Mouse (Mus musculus) C2C12 (cell line): ENCODE data around the gene Sh3gl1. TPM values are rescaled to one million over a fixed set of nuclear protein-coding genes. Genes with fewer than 3 reads are reported as not detected.

Source experiments
- H3K27me3 ChIP-seq: one replicate; pipeline ENCODE4 v1.6.1; 2011; ENCODE audit not compliant: control insufficient read depth, insufficient read depth, insufficient read length
- H3K36me3 ChIP-seq: one replicate; pipeline ENCODE4 v1.6.1; 2011; ENCODE audit not compliant: control insufficient read depth, insufficient read depth
- H3K4me3 ChIP-seq: one replicate; pipeline ENCODE4 v1.5.1; 2011; ENCODE audit warnings: mild to moderate bottlenecking, control low read depth; ENCODE audit not compliant: poor library complexity, insufficient read depth, severe bottlenecking
- H3K79me2 ChIP-seq: one replicate; pipeline ENCODE4 v1.6.1; 2011; ENCODE audit not compliant: control insufficient read depth, insufficient read depth
- H3K79me3 ChIP-seq: one replicate; pipeline ENCODE4 v1.6.1; 2011; ENCODE audit warnings: low read depth, control low read depth
- H3ac ChIP-seq: one replicate; pipeline ENCODE3; 2011; ENCODE audit warnings: low read depth; ENCODE audit not compliant: control insufficient read depth, insufficient read length
- CEBPB ChIP-seq: IDR thresholded peaks from one replicate; pipeline ENCODE4 v1.6.1; 2011; ENCODE audit warnings: low read depth, mild to moderate bottlenecking, control low read depth, moderate library complexity
- CTCF ChIP-seq: IDR thresholded peaks from one replicate; pipeline ENCODE4 v1.5.1; 2011; ENCODE audit not compliant: control insufficient read depth, insufficient read depth, insufficient read length
- FOSL1 ChIP-seq: IDR thresholded peaks from one replicate; pipeline ENCODE4 v1.8.0; 2011; ENCODE audit warnings: mild to moderate bottlenecking, low read length; ENCODE audit not compliant: poor library complexity, insufficient read depth, severe bottlenecking
- MAX ChIP-seq: IDR thresholded peaks from one replicate; pipeline ENCODE4 v1.6.1; 2011; ENCODE audit warnings: mild to moderate bottlenecking, control low read depth
- MYOD1 ChIP-seq: IDR thresholded peaks from one replicate; pipeline ENCODE4 v1.6.1; 2011; ENCODE audit warnings: low read depth; ENCODE audit not compliant: control insufficient read depth, insufficient read length
- MYOG ChIP-seq: IDR thresholded peaks from one replicate; pipeline ENCODE4 v1.6.1; 2011; ENCODE audit not compliant: control insufficient read depth, insufficient read length; ENCODE audit errors: extremely low read depth
- USF1 ChIP-seq: IDR thresholded peaks from one replicate; pipeline ENCODE4 v1.6.1; 2011; ENCODE audit warnings: low read depth, mild to moderate bottlenecking, control low read depth, moderate library complexity
- polyA plus RNA-seq: library from polyadenylated mRNA; unstranded; fragments of >200 nt; fragmentation: generic; extraction: Trizol; gene quantifications from one replicate; pipeline ENCODE4 v1.2.1, GENCODE M21; 2012; ENCODE audit warnings: missing spikeins

Gene Sh3gl1
- polyA plus RNA-seq, 1 experiment: 83.9 TPM

DNA sequence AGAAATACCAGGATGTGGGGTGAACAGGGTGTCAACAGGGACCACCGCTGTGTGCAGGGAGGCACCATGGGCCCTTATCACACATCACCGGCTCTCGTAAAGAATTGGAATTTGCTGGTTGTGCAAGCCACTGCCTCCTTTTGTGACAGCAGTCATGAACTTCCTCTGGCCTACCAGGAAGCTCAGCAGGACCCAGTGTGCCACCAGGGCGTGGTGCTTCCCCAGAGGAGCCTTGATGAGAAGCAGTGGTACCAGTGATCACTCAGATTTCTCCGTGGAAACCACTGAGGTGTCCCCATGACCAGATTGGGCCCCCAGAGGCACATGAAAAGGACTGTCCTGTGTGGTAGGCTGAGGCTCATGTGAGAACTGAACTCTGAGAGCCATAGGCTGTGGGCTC is 13.0 kb downstream of the Sh3gl1 start:
- TF ChIP-seq CEBPB (no peak), MYOG (no peak), MYOD1 (no peak), CTCF (no peak), FOSL1 (no peak), USF1 (no peak), MAX (no peak)
- Histone ChIP-seq H3K4me3 (no peak overlapping the region), H3K36me3 (peaks cover 37% of the 10 kb centered on the region), H3K79me2 (peaks cover 85% of the 10 kb centered on the region), H3K27me3 (no peaks in the 10 kb centered on the region), H3K79me3 (peaks cover 55% of the 10 kb centered on the region), H3ac (no peak overlapping the region)

DNA sequence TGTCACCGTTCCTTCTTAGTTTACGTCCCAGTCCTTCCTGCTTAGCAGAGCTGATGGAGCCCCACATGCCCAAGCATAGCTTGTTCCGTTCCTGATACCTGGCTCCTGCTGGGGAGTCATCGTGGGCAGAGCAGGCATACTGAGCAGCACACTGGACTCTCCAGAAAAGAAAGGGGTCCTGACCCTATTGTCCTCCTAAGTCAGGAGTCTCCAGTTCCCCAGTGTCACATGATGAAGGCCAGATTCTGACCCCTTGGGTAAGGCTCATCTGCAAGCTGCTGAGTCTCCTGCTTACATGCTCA is 13.5 kb downstream of the Sh3gl1 start:
- no peaks in the 10 kb centered on the region for H3K27me3 ChIP-seq
- no peak overlapping the region for H3ac ChIP-seq
- H3K79me2 ChIP-seq: peaks cover 81% of the 10 kb centered on the region
- no peak overlapping the region for H3K4me3 ChIP-seq
- TF ChIP-seq MYOD1 (no peak), FOSL1 (no peak), USF1 (no peak), MAX (no peak), CEBPB (no peak), CTCF (no peak), MYOG (no peak)
- peaks cover 50% of the 10 kb centered on the region for H3K79me3 ChIP-seq
- peaks cover 40% of the 10 kb centered on the region for H3K36me3 ChIP-seq

DNA sequence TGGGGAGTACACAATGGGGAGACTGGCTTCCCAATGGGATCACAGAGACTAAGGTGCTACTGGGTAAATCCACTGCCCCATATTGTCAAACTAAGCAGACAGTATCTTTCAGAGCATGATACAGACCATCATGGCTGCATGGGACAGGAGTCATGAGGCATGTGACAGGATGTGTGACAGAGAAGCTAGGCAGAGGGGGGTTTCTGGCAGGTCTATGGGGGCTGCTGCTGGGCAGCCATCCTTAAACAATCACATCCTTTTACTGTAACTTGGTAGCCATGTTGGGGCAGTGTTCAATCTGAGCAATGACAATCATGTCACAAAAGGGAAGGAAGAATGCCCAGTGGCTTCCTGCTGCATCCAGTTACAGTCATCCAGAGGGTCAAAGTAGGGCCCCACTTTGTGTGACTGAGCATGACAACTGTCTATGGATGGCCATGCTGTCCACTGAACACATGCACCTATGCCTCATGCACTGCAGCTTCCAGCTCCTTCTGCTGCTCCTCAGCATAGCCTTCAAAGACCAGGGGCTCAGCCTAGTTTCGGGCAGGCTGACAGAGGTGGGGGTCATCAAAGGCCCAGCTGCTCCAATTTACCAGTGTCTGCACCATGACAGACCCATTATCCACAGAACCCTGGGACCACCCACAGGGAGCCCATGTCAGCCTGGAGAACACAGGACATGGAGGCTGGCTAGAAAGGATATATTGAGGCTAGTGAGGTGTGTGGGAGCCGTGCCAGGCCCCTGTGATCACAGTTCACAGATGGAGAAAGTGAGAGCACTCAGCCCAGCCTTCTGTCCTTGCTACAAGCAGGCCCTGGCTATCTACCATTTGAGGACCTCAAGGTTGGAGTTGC is 14.1 kb downstream of the Sh3gl1 start:
- no peak overlapping the region for H3K4me3 ChIP-seq
- H3K79me3 ChIP-seq: peaks cover 47% of the 10 kb centered on the region
- H3ac ChIP-seq: no peak overlapping the region
- H3K79me2 ChIP-seq: peaks cover 75% of the 10 kb centered on the region
- TF ChIP-seq MYOG: no peak
- no peak for TF ChIP-seq FOSL1
- no peak for TF ChIP-seq MYOD1
- TF ChIP-seq MAX: no peak
- no peak for TF ChIP-seq CTCF
- TF ChIP-seq CEBPB: no peak
- no peak for TF ChIP-seq USF1
- H3K36me3 ChIP-seq: peaks cover 45% of the 10 kb centered on the region
- H3K27me3 ChIP-seq: no peaks in the 10 kb centered on the region

DNA sequence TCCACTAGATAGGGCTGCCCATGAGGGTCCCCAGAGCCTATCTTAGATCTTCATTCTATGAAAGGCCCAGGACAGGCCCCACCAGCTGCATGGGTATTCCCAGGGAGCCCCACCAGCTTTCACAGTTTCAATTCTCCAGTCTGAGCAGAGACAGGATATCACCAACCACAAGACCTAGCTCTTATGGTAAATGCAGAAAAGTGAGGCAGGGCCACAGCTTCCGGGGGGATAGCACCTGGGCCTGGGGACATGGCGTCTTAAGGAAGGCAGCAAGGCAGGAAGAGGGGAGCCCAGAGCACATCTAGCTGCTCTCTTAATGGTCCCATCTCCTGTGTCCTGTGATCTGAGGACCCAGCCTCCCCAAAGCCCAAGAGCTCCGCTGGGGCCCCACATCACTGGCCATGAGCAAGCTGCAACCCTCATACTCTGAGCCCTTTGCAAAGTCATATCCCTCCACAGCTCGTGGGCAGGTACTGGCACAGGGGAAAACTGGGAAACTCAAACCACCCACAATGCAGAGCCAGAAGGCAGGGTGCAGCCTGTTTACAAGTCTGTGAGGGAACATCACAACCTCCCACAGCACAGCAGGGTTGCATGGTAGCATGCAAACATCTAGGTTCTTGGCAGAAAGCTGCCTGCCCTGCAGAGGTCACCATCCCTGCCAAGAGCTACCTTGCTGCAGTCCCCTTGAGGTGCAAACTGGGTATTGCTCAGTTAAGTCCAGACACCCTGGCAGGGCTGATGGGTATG is 15.1 kb downstream of the Sh3gl1 start:
- peaks cover 67% of the 10 kb centered on the region for H3K79me2 ChIP-seq
- H3K36me3 ChIP-seq: peaks cover 54% of the 10 kb centered on the region
- H3ac ChIP-seq: no peak overlapping the region
- no peak for TF ChIP-seq USF1
- H3K27me3 ChIP-seq: no peaks in the 10 kb centered on the region
- H3K4me3 ChIP-seq: no peak overlapping the region
- peaks cover 47% of the 10 kb centered on the region for H3K79me3 ChIP-seq

DNA sequence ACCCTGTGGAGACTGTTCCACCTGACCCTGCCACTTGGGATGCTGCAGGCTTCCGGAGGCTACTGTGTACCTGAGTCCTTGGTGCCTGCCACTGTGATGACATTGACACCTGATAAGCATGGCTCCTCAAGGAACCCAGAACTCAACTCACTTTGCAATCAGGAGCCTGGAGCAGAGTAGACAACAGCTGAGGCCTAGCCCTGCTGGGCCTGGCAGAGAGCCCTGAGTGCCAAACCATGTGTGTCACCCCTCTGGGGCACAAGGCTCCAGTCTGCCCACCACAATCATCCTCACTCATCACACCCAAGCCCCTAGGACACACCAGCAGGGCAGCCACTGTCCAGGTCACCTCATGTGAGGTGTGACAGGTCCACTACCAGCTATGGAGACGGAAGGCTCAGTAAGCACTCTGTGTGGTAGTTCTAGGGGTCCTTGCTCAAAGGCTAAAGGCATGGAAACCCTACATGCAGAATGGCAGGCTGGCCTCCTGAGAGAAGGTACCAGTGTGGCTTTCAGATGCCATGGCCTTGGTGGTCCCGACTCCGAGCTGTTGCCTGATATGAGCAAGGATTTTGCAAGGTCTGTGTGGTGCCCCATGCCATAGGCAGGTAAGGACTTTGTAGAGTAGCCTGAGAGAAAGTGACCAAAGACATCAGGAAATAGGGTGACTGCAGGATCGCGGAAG is 15.9 kb downstream of the Sh3gl1 start:
- Histone ChIP-seq H3K36me3 (peaks cover 62% of the 10 kb centered on the region), H3K4me3 (no peak overlapping the region), H3K79me3 (peaks cover 43% of the 10 kb centered on the region), H3ac (no peak overlapping the region), H3K27me3 (no peaks in the 10 kb centered on the region), H3K79me2 (peaks cover 60% of the 10 kb centered on the region)
- TF ChIP-seq CTCF (no peak), MAX (no peak), FOSL1 (no peak), MYOD1 (no peak), USF1 (no peak), CEBPB (no peak), MYOG (no peak)
